Mouse (Mus musculus) frontal cortex, postnatal 14 days (tissue): ENCODE results near the gene Pskh1.

Source experiments
- DNase-seq, 2 experiments: peaks; one replicate each; pipeline ENCODE4 v3.0.0; 2022; ENCODE audit warnings: low spot score in 2 of 2

Pskh1 gene

DNA sequence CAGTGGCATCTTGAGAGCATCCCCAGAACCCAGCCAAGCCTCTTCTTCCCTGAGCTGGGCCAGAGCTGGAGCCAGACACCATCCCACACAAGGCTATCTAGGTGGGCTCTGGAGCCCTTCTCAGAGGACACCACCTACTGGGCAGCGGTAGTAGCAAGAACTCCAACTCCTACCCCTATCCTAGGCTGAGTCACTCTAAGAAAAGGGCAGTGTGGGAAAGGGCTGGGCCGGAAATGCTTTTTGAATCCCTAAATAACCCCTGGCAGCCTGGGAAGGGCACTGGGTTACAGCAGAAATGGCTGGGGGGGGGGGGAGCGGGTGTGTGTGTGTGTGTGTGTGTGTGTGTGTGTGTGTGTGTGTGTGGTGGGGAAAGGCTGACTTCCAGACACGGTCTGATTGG is 57.6 kb downstream of the Pskh1 start:
- no peak for DNase-seq

- no peak for DNase-seq
Observed at GRCm38 (mm10) chr8:105959350-105959749, 59.1 kb downstream of the Pskh1 start.

DNA sequence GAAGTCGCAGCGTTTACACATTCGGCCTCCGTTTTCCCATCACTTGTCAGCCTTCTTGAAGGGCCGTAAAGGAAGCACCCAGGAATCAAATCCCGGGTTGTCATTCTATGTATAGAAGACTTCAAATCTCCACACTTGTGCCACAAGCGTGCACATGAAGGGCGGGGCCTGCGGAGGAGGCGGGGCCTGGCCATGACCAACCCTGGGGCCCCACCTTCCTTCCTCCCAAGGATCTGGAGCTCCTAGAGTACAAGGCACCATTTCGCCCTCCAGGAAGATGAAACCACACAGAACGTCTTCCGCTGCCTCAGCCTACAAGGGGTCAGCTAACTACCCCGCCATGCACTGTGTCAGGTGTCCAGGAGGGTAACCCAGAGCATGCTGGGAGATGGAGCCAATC is 60.9 kb downstream of the Pskh1 start:
- DNase-seq = no peak

GRCm38 (mm10) chr8:105961536-105961935 is 61.3 kb downstream of the Pskh1 start:
- DNase-seq = no peak

GRCm38 (mm10) chr8:105964506-105965265 is 64.4 kb downstream of the Pskh1 start:
- DNase-seq = no peak

DNA sequence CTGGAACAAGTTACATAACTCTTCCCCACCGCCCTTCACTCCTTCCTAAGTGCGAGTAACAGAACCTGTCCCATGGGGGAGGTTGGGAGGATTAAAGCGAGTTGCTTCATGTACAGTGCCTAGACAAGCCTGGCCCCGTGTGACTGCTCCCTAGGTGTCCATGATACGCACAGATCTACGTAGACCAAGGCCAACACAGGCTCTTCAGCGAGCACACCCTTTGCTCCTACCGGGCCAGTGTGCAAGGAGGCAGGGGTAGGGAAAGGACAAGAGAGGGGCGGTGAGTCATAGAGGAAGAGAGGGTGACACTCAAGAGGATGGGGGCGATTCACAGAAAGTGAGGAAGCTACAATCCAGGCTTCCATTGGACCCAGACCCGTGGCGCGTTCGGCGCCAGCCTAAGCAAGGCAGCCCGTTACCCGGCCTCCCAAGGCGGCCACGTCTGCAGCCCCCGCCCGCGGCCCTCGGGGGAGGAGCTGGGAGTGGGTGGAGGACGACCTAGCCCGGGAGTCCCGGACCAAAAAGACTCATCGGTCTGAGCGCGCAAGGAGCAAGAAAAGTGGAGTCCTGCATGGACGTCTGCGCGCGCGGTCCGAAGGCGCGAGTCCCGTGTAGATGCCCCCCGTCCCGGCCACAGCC is 65.1 kb downstream of the Pskh1 start:
- no peak for DNase-seq

DNA sequence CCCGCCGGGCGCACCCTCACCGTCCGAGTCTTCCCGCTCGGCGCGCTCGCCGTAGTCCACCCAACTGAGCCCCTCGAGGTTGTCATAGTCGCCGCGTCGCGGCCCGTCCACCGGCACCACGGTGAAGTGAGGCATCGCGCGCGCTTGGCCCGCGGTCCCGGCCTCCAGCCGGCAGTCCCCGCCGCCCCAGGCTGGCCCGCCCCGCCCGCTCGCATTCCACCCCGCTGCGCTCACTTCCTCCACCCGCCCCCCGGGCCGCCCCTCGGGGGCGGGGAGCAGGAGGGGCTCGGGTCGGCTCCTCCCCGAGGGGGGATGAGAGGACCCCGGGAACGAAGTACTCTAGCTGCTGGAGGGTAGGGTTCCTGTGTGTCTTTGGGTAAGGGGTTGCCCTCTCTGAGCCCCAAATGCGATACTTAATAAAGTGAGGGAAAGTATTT is 65.7 kb downstream of the Pskh1 start, which contains the start of gene Slc12a4:
Gene Slc12a4 (minus strand): TSS at position 193 of the 437 bp plus-strand sequence.
- no peak for DNase-seq

GRCm38 (mm10) chr8:105966692-105967311 is 66.6 kb downstream of the Pskh1 start:
- DNase-seq = no peak

DNA sequence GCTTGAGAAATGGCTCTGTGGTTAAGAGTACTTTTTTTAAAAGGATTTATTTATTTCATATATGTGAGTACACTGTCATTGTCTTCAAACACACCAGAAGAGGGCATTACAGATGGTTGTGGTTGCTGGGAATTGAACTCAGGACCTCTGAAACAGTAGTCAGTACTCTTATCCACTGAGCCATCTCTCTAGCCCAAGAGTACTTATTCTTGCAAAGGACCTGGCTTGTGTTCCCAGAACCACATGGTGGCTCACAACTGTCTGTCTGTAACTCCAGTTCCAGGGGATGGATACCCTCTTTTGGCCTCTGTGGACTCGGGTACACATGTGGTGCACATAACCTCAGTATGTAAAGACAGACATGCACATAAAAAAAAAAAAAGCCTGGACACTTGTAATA is 69.1 kb downstream of the Pskh1 start:
- DNase-seq = no peak

GRCm38 (mm10) chr8:105971019-105971720 is 70.9 kb downstream of the Pskh1 start:
- DNase-seq = no peak

GRCm38 (mm10) chr8:105975363-105975762 is 75.1 kb downstream of the Pskh1 start:
- no peak for DNase-seq

- no peak for DNase-seq
Observed at GRCm38 (mm10) chr8:105979325-105979724, 79.1 kb downstream of the Pskh1 start, which contains the start of gene Dpep3. Dpep3 (minus strand) TSS chr8:105979429.

GRCm38 (mm10) chr8:105981146-105981545 is 80.9 kb downstream of the Pskh1 start:
- DNase-seq = no peak
